In genomic region chr2:71055300-71056114, GRCm38 (mm10) we compare ENCODE assay signal across 8 mouse cellular contexts. TPM values are rescaled to one million over a fixed set of nuclear protein-coding genes. Genes with fewer than 3 reads are reported as not detected.
DNase-seq lines count a peak whose midpoint lies in the region; ATAC-seq and TF ChIP-seq lines count a peak whose summit lies in the region.

Gene Dcaf17, plus strand, starts transcription at chr2:71055328.
Gene Mettl8, minus strand, starts transcription at chr2:71055583.

- peak; percentile 97 for ATAC-seq in forebrain, embryonic 12.5 days (ENCODE audit: low FRiP score)
- ATAC-seq in heart, postnatal 0 days (ENCODE audit: insufficient read depth, low read depth), result peak; percentile 99
- ATAC-seq in liver, embryonic 16.5 days (ENCODE audit: low read depth), result peak; percentile 96
- peak; percentile 99 for ATAC-seq in neural tube, embryonic 13.5 days (ENCODE audit: low read depth)

- peak within 1 kb of the TSS; percentile 93 for H3K27ac ChIP-seq in forebrain, embryonic 12.5 days
- H3K27ac ChIP-seq in heart, postnatal 0 days (ENCODE audit: low read depth), result peak within 1 kb of the TSS; percentile 93
- H3K27ac ChIP-seq in liver, embryonic 16.5 days (ENCODE audit: low read length), result peak within 1 kb of the TSS; percentile 90
- peak within 1 kb of the TSS; percentile 97 for H3K27ac ChIP-seq in neural tube, embryonic 13.5 days (replicated peaks)
- H3K27ac ChIP-seq in testis, adult 2 months (ENCODE audit: control insufficient read depth, insufficient read depth, low read depth, low read length), result peak within 1 kb of the TSS; percentile 96

- H3K27me3 ChIP-seq in E14TG2a.4 (ENCODE audit: insufficient read depth, low read length), result no peaks in the 10 kb centered on the region
- no peaks in the 10 kb centered on the region for H3K27me3 ChIP-seq in forebrain, embryonic 12.5 days
- H3K27me3 ChIP-seq in heart, postnatal 0 days (ENCODE audit: control insufficient read depth, insufficient read depth, low read length), result no peaks in the 10 kb centered on the region
- no peaks in the 10 kb centered on the region for H3K27me3 ChIP-seq in liver, embryonic 16.5 days (ENCODE audit: control insufficient read depth, insufficient read depth, low read depth, low read length)
- no peaks in the 10 kb centered on the region for H3K27me3 ChIP-seq in neural tube, embryonic 13.5 days
- H3K27me3 ChIP-seq in testis, adult 2 months (ENCODE audit: control insufficient read depth, insufficient read depth, low read length), result no peaks in the 10 kb centered on the region

- peak within 1 kb of the TSS; percentile 68 for H3K4me2 ChIP-seq in forebrain, embryonic 12.5 days
- peak within 1 kb of the TSS; percentile 91 for H3K4me2 ChIP-seq in heart, postnatal 0 days (ENCODE audit: low read depth, low read length)
- peak within 1 kb of the TSS; percentile 87 for H3K4me2 ChIP-seq in liver, embryonic 16.5 days (ENCODE audit: low read depth, low read length)
- H3K4me2 ChIP-seq in neural tube, embryonic 13.5 days, result peak within 1 kb of the TSS; percentile 75

- H3K9ac ChIP-seq in forebrain, embryonic 12.5 days, result peak within 1 kb of the TSS; percentile 72
- peak within 1 kb of the TSS; percentile 87 for H3K9ac ChIP-seq in heart, postnatal 0 days (replicated peaks; ENCODE audit: low read depth, low read length)
- H3K9ac ChIP-seq in liver, embryonic 16.5 days (ENCODE audit: low read depth, low read length), result peak within 1 kb of the TSS; percentile 92
- H3K9ac ChIP-seq in neural tube, embryonic 13.5 days, result peak within 1 kb of the TSS; percentile 91

- peak; percentile 98 for DNase-seq in c-Kit-positive CD71-positive TER-119-positive erythroid progenitor cells, embryonic 14.5 days (ENCODE audit: low spot score)
- DNase-seq in heart, postnatal 0 days (ENCODE audit: low spot score), result peak; percentile 98
- DNase-seq in kidney, postnatal 4 days, result peak; percentile 95 to 96

- TF ChIP-seq CTCF in E14TG2a.4 (conservative IDR thresholded peaks at IDR 0.05; ENCODE audit: low read length), result no peak
- TF ChIP-seq CTCF in heart, postnatal 0 days (IDR thresholded peaks at IDR 0.05; ENCODE audit: low read depth), result peak; percentile 25; the same call in 1 of the 2 replicates
- no peak for TF ChIP-seq CTCF in testis, adult 2 months (IDR thresholded peaks at IDR 0.05; ENCODE audit: control insufficient read depth, insufficient read depth, insufficient replicate concordance, low read depth, low read length)

- TF ChIP-seq EP300 in heart, postnatal 0 days (IDR thresholded peaks at IDR 0.05; ENCODE audit: low read depth), result no peak

- peak; percentile 84 for TF ChIP-seq POLR2A in testis, adult 2 months (IDR thresholded peaks at IDR 0.05; ENCODE audit: control insufficient read depth, low read depth, low read length)

- H3K4me1 ChIP-seq in E14TG2a.4 (replicated peaks; ENCODE audit: low read depth, low read length), result peaks cover 37% of the 10 kb centered on the region
- H3K4me1 ChIP-seq in forebrain, embryonic 12.5 days, result peaks cover 12% of the 10 kb centered on the region
- peaks cover 8% of the 10 kb centered on the region; the same call in 1 of the 2 replicates for H3K4me1 ChIP-seq in heart, postnatal 0 days (ENCODE audit: control insufficient read depth, insufficient read depth)
- H3K4me1 ChIP-seq in liver, embryonic 16.5 days (ENCODE audit: control insufficient read depth, low read depth, low read length), result peaks cover 16% of the 10 kb centered on the region
- peaks cover 16% of the 10 kb centered on the region for H3K4me1 ChIP-seq in neural tube, embryonic 13.5 days (replicated peaks)
- peaks cover 2% of the 10 kb centered on the region; the same call in 1 of the 2 replicates for H3K4me1 ChIP-seq in testis, adult 2 months (ENCODE audit: control insufficient read depth, insufficient read depth, low read length)

- no peaks in the 10 kb centered on the region for H3K9me3 ChIP-seq in E14TG2a.4 (ENCODE audit: low read length)
- no peaks in the 10 kb centered on the region for H3K9me3 ChIP-seq in forebrain, embryonic 12.5 days
- H3K9me3 ChIP-seq in heart, postnatal 0 days (replicated peaks; ENCODE audit: control insufficient read depth, low read length), result no peaks in the 10 kb centered on the region
- no peaks in the 10 kb centered on the region for H3K9me3 ChIP-seq in liver, embryonic 16.5 days (replicated peaks; ENCODE audit: control insufficient read depth, low read length)
- H3K9me3 ChIP-seq in neural tube, embryonic 13.5 days, result no peaks in the 10 kb centered on the region

- peak within 1 kb of the TSS; percentile 97 for H3K4me3 ChIP-seq in E14TG2a.4 (replicated peaks; ENCODE audit: low read length)
- peak within 1 kb of the TSS; percentile 64 for H3K4me3 ChIP-seq in forebrain, embryonic 12.5 days (replicated peaks)
- peak within 1 kb of the TSS; percentile 85 for H3K4me3 ChIP-seq in heart, postnatal 0 days (ENCODE audit: low read depth, low read length)
- H3K4me3 ChIP-seq in liver, embryonic 16.5 days (ENCODE audit: low read depth, low read length), result peak within 1 kb of the TSS; percentile 95
- peak within 1 kb of the TSS; percentile 87 for H3K4me3 ChIP-seq in neural tube, embryonic 13.5 days
- peak within 1 kb of the TSS; percentile 87 for H3K4me3 ChIP-seq in testis, adult 2 months (ENCODE audit: control insufficient read depth, low read depth, low read length)

- peaks cover 30% of the 10 kb centered on the region for H3K36me3 ChIP-seq in E14TG2a.4 (ENCODE audit: insufficient read depth, low read length)
- peaks cover 10% of the 10 kb centered on the region for H3K36me3 ChIP-seq in forebrain, embryonic 12.5 days (replicated peaks)
- peaks cover 15% of the 10 kb centered on the region for H3K36me3 ChIP-seq in heart, postnatal 0 days (replicated peaks; ENCODE audit: control insufficient read depth, insufficient read depth, low read length)
- H3K36me3 ChIP-seq in liver, embryonic 16.5 days (ENCODE audit: control insufficient read depth, insufficient read depth), result no peaks in the 10 kb centered on the region; the same call in 1 of the 2 replicates
- H3K36me3 ChIP-seq in neural tube, embryonic 13.5 days, result peaks cover 18% of the 10 kb centered on the region
- no peaks in the 10 kb centered on the region; the same call in 1 of the 2 replicates for H3K36me3 ChIP-seq in testis, adult 2 months (ENCODE audit: control insufficient read depth, insufficient read depth, low read length)

- WGBS in forebrain, embryonic 12.5 days, result under 1% methylated on average over 57 of the region's 57 CpGs
- WGBS in heart, postnatal 0 days, result 0% methylated on average over 57 of the region's 57 CpGs
- 0% methylated on average over 57 of the region's 57 CpGs for WGBS in liver, embryonic 16.5 days (ENCODE audit: insufficient replicate concordance)
- under 1% methylated on average over 57 of the region's 57 CpGs for WGBS in neural tube, embryonic 13.5 days

RNA-seq across cellular contexts. Expression of gene Dcaf17, which starts in this region (rescaled TPM):
- 40.0 and 41.0 TPM in 2 replicates for polyA plus RNA-seq in forebrain, embryonic 12.5 days (2016; fragmentation: Nextera tagmentation; extraction: Ambion mirVana)
- 7.7 and 7.9 TPM in 2 replicates for total RNA-seq in heart, postnatal 0 days (2014; rRNA removed; ENCODE audit: low replicate concordance)
- 12.3 and 13.6 TPM in 2 replicates for polyA plus RNA-seq in heart, postnatal 0 days (2015; fragmentation: Nextera tagmentation; extraction: Ambion mirVana)
- 17.5 and 18.2 TPM in 2 replicates for polyA plus RNA-seq in liver, embryonic 16.5 days (2015; fragmentation: Nextera tagmentation; extraction: Ambion mirVana)
- 30.4 and 32.7 TPM in 2 replicates for polyA plus RNA-seq in neural tube, embryonic 13.5 days (2015; fragmentation: Nextera tagmentation; extraction: Ambion mirVana)
- polyA plus RNA-seq in testis, adult 2 months (2012; rRNA removed), result 7.2 and 11.7 TPM in 2 replicates

RNA-seq across cellular contexts. Expression of gene Mettl8, which starts in this region (rescaled TPM):
- 18.1 and 19.5 TPM in 2 replicates for polyA plus RNA-seq in forebrain, embryonic 12.5 days (2016; fragmentation: Nextera tagmentation; extraction: Ambion mirVana)
- total RNA-seq in heart, postnatal 0 days (2014; rRNA removed; ENCODE audit: low replicate concordance), result 1.2 and 11.0 TPM in 2 replicates
- polyA plus RNA-seq in heart, postnatal 0 days (2015; fragmentation: Nextera tagmentation; extraction: Ambion mirVana), result 5.0 and 5.7 TPM in 2 replicates
- 8.7 and 8.8 TPM in 2 replicates for polyA plus RNA-seq in liver, embryonic 16.5 days (2015; fragmentation: Nextera tagmentation; extraction: Ambion mirVana)
- 18.6 and 20.6 TPM in 2 replicates for polyA plus RNA-seq in neural tube, embryonic 13.5 days (2015; fragmentation: Nextera tagmentation; extraction: Ambion mirVana)
- polyA plus RNA-seq in testis, adult 2 months (2012; rRNA removed), result 2.1 and 2.6 TPM in 2 replicates

Comparison
In these comparisons a context has a peak if more than half of its experiments do, and no peak if none do; other contexts are left out.
1. Peak in every context shown above with its lines: DNase-seq, ATAC-seq, H3K4me3 ChIP-seq and H3K27ac ChIP-seq.